Mouse (Mus musculus): ENCODE data around the gene Galnt17.

The Galnt17 gene

DNA sequence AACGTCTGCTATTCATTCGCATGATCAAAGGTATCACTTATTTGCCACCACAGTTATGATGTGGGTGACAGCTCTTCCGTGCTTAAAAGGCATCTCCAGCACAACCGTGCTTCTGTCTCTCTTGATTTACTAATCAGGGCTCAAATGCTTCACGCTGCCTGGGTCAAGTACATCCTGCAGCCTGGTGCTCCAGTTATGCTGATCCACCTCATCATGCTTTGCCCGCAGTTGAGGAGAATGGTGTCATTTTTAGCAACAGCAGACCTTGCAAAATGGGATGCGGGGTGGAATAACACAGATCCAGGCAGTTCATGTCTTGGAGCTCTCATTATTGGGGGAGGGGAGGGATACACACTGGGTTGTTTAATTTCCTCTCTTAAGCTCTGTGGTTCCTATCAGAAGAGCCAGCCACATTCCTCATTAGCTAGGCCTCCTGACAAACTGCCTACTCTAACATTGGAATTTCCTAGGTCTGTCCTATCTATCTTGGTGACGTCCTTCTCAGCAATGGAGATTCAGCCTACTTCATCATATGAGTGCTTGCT is 187.9 kb downstream of the Galnt17 start:
- DNase-seq (ENCODE audit: low spot score) = no peak

DNA sequence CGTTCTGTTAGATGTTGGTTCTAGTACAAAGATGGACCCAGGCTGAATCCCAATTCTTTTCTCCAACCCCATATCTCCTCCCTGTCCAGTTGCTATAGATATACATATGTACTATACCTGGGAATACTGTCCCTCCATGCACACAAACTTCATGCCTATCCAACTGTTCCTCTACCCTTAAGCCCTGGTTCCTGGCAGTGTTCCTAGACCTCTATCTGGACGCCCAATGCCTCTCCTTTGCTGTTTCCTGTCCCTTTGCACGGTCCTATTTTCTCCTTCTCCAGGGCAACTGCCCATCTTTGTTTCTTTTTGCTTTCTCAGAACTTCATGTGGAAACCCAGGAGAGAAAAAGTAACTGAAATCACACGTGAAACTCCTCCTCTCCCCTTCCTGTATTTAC is 188.4 kb downstream of the Galnt17 start:
- DNase-seq (ENCODE audit: low spot score) = no peak

DNA sequence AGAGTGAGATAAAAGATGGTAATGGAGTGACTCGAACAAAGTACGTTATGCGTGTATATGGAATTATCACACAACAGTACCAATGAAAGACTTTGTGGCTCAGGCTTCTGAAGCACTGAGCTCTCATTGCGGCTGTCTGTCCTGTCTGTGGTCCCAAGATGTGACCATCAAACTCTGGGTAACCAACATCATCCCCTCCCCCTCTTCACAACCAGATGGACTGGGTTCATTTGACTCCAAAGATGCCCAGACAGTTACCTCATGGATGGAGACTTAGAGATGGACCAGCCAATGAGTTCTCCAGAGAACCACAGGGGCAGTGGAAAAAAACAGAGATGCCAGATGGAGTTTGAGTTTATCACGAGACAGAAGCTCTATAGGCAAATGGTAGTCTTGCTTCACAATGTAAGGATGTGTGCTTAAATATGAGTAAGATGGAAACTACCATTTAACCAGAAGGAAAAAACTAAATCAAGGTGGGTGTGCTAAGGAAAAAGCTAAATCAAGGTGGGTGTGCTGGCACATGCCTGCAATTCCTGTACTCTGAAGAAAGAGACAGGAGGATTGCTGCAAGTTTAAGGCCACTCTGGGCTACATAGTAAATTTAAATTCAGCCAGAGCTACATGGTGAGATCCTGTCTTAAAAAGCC is 190.8 kb downstream of the Galnt17 start:
- DNase-seq (ENCODE audit: low spot score) = no peak

DNA sequence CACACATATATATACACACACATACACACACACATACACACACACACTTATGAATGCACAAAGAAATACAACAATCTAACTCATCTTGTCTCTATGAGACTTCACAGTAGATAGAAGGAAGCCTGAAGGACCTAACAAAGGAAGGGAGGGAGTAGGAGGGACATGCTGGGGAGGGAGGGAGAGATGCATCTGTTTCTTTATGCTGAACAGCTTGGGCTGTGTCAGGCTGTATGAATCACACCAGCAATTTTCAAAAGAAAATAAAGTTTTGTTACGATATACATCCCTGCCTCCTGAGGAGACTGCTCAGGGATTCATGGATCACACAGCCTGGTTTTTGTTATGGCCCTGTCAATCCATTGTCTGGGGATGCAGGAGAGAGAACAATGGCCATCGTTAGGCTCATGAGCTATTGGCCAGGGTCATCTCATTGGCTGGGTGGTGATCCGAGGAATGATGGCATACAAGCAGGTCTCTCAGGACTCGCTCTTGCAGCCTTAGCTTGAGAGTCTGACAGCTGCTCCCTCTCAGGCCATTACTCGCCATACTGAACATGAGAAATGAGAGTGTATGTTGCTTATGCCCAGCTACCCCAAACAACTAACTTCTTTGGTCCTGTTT is 194.3 kb downstream of the Galnt17 start:
- no peak for DNase-seq (ENCODE audit: low spot score)

DNA sequence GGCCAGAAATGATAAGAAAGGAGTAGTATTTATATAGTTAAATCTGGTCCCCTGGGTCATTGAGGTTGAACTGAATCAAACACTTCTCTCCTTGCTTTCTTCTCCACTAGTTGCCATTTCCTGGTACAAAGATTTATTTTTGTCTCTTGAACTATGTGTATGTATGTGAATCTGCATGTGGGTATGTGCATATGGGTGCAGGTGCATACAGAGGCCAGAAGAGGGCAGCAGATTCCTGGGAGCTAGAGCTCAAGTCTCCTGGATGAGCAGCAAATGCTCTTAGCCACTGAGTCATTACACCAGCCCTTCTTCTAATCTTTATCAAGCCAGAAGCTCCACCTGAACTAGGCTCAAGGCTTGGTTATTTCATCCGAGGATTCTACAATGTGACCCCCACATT is 201.1 kb downstream of the Galnt17 start:
- DNase-seq (ENCODE audit: low spot score) = no peak

DNA sequence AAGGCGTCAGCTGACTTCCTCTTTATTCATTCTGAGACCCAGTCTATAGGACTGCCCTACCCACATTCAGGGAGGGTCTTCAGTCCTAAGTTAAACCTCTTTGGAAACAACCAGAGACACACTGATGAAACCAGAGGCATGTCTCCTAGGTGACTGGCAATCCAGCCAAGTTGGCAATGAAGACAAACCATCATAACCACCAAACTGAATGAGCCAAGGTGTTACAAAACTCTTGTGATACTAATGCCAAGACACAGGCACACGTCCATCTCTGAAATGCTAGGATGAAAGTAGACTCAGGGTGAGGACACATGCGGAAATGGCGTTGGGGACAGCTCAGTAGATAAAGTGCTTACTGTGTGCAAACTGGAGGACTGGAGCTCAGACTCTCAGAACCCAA is 211.5 kb downstream of the Galnt17 start:
- DNase-seq (ENCODE audit: low spot score) = no peak

DNA sequence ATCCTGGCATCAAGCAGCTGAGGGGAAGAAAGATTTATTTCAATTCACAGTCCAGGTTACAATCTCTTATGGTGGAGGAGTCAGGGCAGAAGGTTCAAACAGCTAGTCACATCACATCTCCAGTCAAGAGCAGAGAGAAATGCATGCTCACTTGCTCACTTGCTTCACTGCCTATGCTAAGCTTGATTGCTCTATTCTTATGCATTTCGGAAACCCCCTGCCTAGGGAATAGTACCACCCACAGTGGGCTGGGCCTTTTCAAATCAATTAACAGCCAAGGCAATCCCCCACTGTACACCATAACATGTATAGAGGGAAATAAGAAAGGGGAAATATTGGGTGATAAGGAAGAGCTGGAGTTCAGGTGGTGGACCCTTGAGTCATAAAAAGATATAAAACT is 212.7 kb downstream of the Galnt17 start:
- DNase-seq (ENCODE audit: low spot score) = no peak

DNA sequence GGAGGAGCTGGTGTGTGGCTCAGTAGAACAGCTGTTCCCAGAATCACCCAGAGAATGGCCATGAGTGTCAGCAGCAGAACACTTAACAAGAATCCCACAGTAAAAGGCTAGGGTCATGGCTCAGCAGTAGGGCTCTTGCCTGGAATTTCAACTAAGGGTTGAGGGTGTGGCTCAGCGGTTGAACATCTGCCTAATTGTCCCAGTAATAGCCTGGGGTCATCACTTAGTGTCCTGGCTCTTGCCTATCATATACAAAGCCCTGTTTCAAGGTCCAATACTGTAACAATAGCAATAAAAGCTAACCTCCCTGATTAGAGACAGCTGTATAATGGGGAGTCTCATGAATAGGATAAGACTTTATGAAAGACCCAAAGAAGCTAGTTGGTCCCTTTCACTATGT is 213.5 kb downstream of the Galnt17 start:
- no peak for DNase-seq (ENCODE audit: low spot score)

DNA sequence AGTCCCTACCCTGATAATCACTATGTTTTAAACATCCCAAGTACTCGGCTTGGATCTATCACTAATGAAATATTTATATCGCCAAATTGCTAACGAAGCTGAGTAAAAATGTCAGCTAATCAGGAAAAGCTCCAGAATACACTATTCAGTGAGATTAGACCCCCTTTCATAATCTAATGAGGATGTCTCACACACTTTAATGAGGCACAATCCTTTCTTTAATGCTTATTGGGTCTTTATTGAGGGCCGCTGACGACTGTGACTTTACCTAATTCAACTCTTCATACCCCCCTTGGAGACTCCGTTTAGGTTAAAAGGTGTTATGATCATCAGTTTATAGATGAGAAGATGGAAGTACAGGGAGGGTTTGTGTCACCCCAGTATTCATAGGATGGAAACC is 214.2 kb downstream of the Galnt17 start:
- no peak for DNase-seq (ENCODE audit: low spot score)

DNA sequence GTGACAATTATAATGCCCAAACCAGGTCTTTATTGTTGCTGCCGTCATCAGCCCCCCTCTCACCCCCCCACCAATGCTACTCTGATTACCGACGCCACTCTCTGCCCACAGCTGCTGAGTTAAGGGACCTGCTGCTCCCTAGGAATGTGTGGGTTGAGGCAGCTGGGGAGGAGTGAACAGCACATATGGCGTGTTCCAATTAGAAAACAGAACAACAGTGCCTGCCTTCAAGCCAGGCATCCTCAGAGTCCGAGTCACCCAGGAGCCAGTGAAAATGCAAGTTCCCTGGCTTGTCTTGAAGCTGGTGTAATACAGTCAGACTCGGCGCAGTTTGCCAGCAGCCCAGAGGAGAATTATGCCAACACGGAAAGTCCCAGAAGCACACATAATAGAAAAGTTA is 218.4 kb downstream of the Galnt17 start:
- no peak for DNase-seq (ENCODE audit: low spot score)

DNA sequence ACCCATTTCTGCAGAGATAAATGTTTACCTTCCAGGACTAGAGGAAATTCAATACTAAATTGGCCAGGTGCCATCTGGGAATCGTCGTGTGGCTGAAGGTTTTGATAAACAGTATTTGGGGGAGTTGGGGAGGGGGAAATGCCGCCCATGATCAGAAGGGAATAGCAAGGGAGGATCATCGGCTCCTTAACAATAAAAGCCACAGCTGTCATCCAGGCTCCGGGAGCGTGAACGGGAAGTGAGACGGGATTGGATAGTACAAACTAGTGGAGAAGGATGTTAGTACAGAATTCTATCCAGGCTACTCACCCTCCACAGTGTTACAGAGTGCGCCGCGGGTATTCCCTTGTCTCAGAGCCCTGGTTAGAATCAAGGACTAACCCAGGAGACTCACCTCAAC is 219.4 kb downstream of the Galnt17 start:
- no peak for DNase-seq (ENCODE audit: low spot score)

DNA sequence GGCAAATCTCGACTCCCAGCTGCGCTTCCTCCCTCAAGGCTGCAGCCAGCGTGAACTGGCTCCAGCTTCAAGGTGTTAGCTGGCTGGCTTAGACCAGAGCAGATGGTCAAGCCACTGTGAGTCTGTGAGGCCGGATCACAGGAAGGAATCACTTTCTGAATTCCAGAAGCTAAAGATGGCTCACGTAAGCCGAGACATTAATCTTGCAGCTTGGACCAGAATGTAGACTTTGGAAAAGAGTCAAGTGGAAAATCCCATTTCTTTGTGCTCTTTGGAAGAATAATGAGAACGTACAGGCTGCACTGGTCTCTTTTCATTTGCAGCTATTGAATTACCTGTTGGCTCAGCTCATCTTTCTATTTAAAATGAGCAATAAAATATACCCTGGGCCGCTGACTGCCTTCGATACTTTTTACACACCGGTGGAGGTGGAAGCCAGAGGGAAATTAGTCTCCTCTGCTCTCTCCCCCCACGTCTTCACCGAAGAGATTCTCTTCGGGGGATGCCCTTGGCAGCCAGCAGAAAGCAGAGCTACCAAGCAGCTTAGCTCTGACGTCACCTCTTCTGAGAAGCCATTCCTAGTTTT is 225.1 kb downstream of the Galnt17 start:
- no peak for DNase-seq (ENCODE audit: low spot score)

DNA sequence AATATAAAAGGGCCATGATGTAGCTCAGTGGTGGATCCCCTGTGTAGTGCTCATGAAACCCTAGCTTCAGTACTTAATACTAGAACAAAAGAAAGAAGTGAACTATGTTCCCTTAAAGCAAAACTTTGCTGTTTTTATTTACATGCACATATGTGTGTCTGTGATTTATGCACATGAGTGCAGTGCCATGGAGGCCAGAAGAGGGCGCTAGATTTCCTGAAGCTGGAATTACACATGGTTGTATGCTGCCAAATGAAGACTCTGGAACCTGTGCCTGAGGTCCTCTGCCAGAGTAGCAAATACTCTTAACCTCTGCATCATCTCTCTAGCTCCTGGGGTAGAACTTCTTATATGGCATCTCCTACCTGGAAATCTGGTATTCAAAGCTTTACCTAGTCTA is 230.6 kb downstream of the Galnt17 start:
- DNase-seq (ENCODE audit: low spot score) = no peak

DNA sequence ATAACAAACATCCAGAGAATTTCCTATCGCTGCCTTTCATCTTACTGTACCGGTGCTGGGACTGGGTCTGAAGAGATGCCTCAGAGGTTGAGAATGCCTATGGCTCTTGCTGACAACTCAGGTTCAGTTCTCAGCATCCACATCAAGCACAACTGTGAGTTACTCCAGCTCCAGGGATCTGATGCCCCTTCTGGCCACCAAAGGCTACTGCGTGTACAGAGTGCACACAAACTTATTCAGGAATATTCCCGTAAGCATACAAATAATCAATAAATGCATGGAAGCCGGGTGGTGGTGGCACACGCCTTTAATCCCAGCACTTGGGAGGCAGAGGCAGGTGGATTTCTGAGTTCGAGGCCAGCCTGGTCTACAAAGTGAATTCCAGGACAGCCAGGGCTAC is 232.5 kb downstream of the Galnt17 start:
- no peak for DNase-seq (ENCODE audit: low spot score)

DNA sequence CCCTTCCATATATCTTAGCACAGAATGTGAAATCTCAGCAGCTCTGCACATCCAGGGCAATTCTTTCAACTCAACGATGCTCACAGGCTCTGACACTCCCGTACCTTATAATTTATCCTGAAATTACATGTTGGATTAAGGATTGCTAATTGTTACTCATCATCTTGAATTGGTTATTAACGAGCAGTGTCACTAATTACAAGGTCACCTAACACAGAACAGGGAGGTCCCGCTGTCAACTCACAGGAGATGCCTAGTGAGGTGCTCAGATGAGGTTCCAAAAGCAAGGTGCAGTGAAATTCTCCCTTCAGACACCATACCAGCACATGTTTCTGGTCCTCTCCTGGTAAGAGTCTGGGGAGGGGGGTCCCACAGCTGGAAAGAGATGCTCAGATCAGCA is 234.0 kb downstream of the Galnt17 start:
- no peak for DNase-seq (ENCODE audit: low spot score)

DNA sequence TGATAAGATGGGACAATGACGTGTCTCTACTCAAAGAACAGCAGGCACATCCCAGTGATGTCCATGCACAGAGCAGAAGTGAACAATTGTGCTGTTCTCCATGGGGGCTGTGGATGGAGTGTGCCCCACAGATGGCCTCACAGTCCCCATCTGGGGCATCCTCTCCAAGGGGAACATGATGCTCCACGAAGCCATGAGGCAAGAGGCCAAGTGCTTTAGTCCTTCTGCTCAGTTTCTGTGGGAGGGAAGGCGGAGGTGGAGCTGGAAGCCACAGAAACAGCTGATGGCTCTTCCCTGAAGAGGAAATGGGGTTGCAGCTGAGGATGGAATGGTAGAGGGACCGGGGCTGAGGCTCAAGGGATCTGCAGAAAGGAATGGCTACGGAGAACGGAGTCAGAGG is 243.1 kb downstream of the Galnt17 start:
- no peak for DNase-seq (ENCODE audit: low spot score)

DNA sequence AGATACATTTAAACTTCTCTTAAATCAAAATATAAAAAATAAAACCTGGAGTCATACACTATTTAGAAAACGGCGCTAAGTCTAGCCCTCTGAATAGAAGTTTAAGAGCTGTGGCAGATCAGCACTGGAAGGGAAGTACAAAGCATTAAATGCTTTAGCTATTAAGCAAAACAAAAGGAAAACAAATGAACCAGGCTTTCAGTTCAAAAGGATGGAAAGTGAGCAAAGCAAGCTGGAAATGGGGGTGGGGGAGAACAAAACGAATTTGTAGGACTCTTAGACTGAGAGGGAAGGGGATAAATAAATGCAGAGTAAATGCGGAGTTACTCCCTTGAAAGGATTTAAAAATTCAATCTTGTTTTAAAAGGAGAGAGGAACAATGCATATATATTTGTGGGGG is 259.8 kb downstream of the Galnt17 start:
- DNase-seq (ENCODE audit: low spot score) = no peak

DNA sequence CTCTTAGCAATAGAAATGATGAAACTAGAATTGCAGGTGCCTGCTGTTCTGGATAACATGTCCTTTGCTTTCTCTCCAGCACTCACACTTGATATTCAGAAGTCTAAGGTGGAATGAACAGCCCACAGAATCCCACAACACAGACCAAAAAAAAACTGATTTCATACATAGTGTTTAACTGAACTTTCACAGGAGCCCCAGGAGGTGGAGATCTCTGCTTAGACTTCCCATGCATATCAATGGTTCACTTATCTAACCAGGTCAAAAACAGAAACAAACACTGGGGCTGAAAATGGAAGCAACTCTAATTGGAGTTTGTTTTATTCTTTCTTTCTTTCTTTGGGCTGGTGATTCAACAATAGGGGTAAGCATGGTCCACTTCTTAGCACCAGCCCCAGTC is 265.2 kb downstream of the Galnt17 start:
- no peak for DNase-seq (ENCODE audit: low spot score)

DNA sequence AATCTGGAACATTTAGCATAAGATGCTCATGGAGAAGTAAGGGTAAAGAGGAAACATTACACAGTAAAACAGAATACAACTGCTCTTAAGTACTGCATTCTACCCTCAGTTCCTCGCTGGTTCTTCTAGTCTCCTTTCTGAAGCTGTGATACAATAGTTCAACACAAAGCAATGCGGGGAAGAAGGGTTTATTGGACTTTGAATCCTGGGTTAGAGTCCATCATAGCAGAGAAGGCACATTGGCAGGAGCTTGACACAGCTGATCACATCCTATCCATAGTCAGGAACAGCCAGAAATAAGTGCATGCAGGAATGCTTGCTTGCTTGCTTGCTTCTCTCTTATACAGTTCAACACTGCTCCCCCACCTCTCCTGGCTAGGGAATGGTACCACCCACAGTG is 267.9 kb downstream of the Galnt17 start:
- DNase-seq (ENCODE audit: low spot score) = no peak

DNA sequence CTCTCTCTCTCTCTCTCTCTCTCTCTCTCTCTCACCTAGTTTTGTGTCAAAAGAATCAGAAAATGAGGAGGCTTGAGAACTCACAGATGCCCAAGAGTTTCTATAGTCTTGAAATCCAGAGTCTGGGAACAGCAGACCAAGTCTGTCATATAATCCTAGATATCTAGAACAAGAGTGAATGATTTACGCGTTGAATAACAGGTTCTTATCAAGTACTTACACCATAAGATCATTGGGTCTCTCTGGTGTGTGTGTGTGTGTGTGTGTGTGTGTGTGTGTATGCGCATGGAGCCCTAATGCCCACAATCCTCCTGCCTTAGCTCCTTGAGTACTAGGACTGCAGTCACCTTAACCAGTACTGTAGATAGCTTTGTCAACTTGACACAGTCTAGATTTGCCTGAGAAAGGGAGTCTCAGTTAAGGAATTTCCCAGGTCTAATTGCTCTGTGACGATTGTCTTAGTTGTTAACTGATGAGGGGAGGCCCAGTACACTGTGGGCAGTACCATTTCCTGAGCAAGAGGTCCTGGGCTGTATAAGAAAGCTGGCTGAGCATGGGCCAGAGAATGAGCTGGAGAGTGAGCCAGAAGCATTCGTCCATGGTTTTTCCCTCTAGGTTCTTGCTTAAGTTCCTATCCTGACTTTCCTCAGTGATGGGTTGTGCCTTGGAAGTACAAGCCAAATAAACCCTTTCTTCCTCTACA is 268.5 kb downstream of the Galnt17 start:
- DNase-seq (ENCODE audit: low spot score) = no peak

DNA sequence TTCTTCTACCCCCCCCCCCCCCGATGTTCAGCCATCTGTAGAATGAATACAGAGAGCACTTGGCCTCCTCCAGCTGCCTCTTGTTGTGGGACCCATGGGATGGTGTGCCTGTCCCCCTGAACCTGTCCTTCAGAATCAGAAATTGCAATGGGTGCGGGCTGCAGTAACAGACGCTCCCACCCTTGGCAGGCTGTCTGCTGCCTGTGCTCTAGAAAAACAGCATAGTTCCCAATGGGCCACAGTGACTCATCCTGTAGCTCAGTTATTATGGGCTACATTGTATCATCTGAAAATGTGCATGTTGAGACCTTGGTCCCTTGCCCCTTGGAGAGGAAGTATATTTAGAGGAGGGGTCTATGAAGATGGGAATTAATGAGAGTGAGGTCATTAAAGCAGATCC is 283.8 kb downstream of the Galnt17 start:
- no peak for DNase-seq (ENCODE audit: low spot score)

DNA sequence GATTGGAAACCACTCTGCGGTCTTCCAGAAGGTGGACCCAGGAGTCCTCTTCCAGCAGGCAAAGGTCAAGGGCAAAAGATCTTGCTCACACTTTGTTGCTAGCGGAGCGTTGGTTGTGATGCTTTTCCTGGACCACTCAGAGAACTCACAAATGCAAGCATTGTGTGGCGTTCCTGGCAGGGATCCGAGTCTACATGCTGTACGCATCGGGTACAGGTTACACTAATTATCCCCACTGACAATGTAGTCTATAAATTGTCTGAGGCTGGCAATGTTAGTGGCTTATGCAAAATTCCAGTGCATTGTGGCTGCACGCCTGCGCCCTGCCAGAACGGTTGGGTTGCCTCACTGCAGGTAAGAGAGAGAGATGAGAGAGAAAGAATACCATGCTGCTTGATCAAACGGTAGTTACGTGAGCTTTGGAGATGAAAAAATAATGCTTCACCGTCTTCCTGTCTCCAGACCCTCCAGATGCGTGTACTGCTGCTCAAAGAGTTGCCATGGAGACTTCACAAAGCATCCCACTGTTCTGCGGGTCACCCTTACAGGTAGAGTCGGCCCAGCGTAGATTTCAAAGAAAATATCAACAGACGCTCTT is 285.8 kb downstream of the Galnt17 start:
- DNase-seq (ENCODE audit: low spot score) = no peak

DNA sequence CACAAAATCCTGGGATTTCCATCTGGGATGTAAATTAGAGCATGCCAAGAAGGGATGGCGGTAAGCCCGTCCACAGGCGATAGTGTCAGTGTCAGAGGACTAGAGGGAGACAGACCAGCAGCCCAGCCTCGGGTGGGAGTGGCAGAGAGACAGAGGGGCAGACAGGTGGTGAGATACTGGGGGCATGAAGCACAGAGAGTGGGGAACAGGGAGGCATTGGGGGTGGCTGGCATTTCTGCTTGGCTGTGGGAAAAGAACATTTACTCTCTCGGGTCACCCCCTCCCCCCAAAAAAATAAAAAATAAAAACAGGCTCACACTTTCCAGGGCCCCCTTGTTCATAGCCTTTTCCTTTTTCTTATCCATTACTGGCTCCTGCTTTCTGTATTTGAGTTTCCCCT is 287.4 kb downstream of the Galnt17 start:
- no peak for DNase-seq (ENCODE audit: low spot score)

Measured in testis, postnatal 14 days (tissue).